Mouse (Mus musculus): Measurements from ENCODE around the gene Gcn1l1.

DNA sequence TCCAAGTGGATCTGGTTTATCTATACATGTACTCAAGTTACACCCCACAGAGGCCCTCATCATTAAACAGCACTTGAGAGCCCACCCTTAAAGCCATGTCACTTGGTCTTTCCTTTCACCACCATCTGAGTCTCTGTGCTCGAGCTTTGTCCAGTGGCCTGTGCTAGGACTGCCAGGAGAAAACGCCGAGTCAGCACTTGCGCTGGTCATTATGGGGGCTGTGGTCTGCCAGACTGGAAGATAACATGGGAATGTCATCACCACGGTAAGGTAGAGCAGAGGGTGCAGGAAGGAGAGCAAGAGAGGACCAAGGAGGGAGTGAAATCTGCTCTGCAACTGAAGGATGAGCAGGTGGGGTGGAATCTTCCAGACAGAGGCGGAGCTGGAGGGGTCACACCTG lies 93.3 kb downstream of the Gcn1l1 start:
- TF ChIP-seq CTCF (IDR thresholded peaks at IDR 0.05; ENCODE audit: borderline replicate concordance, extremely low read depth, insufficient read depth, insufficient read length) (no peak), POLR2A (IDR thresholded peaks at IDR 0.05; ENCODE audit: borderline replicate concordance, extremely low read depth, insufficient read depth, insufficient read length, poor library complexity, severe bottlenecking) (no peak)
